Mouse (Mus musculus) embryo, embryonic 11.5 days (tissue): ENCODE measurements around the gene Spns2.
A peak's percentile ranks its signal among the peaks of the same experiment; 100 is the strongest.

Source experiments
- DNase-seq: peaks from one replicate; pipeline ENCODE4 v3.0.0-alpha.2; 2012; ENCODE audit warnings: low read depth, low spot score

Spns2 gene

DNA sequence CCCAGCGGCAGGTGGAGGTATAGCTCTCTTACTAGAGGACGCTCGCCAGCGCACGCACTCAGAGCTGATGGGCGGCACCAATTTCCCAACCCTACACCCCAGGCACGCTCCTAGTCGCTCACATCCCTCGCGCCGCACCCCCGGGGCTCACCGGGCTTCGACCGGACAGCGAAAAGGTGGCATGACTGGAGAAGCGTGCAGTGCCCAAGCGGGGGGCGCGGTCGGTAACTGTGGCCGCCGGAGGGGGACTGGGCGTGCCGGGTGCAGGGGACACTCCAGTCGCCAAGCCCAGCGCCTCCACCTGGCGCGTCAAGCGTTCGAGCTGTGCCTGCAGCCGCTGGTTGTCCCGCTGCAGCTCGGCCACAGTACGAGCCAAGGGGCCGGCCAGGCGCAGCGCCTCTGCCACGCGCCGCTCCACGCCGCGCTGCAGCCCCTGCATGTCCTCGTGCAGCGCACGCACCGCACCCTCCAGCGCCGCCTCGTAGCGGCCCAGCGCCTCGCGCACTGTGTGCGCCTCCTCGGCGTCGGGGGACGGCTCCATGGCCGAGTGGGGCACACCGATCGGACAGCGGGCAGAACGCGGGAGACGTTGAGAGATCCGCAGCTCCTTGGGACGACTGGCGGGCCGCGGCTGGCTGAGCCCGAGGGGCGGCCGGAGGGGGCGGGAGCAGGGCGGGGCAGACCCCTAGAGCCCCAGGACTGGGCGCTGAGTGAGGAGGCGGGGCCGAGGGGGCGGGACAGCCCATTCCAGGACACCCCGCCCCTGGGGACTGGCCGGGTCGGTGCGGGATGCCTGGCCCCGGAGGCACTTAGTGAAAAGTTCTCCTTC, 78.4 kb downstream of the Spns2 start, which contains the start of gene Smtnl2:
Gene Smtnl2, minus strand, starts transcription at position 621 of the 829 bp plus-strand sequence.
- DNase-seq = peak; percentile 72

DNA sequence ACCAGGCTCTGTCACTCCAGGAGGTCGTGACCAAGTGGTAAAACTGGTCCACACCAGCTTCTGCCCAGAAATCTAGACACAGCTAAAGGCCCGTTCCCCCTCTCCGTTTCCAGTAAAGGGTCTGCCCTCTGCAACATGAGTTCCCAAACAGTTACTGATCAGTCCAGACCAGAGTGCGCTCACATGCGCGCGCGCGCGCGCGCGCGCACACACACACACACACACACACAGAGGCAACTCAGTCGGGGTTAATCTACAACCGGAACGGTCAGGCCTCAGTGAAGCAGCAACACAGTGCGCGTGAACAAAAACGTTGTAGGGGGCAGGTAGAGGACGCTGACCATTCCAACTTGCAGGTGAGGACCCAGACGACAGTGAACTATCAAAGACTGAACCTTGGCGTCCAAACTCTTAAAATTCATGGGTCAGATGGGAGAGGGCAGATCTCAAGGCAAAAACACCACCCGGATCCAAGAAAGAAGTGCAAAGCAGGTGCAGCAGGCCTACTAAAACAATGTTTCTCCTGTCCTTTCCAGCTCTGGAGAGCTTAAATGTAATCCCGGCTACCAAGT, 79.1 kb downstream of the Spns2 start:
- DNase-seq = no peak

DNA sequence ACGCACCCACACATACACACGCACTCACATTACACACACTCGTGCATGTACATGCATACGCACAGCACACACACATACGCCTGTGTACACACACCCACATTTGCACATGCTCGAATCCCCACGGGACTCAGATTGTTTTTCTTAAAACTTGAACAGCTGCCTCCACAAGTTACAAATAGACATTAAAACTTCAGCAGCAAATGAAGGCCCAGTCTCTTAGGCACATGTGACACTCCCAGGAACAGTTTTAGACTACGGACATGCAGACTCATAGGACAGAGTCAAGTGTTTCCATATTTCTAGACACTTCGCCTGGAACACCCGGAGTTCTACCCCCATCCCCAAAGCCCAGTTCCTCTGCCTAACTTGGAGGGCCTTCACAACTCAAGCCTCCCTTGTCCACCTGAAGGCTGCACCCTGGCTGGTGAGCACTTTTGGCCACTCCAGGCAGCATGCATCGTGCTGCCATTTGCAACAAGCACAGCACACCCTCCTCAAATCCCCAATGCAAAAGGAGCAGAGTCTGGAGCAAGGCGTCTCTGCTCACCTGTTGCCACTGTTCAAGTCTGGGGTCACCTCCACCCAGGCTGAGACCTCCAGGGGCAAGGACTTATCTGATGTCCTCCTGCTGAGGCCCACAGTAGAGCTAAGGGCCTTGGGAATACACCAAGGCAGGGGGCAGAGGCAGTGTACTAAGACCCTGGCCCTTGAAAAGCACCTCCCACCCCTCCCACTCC, 79.9 kb downstream of the Spns2 start:
- no peak for DNase-seq

DNA sequence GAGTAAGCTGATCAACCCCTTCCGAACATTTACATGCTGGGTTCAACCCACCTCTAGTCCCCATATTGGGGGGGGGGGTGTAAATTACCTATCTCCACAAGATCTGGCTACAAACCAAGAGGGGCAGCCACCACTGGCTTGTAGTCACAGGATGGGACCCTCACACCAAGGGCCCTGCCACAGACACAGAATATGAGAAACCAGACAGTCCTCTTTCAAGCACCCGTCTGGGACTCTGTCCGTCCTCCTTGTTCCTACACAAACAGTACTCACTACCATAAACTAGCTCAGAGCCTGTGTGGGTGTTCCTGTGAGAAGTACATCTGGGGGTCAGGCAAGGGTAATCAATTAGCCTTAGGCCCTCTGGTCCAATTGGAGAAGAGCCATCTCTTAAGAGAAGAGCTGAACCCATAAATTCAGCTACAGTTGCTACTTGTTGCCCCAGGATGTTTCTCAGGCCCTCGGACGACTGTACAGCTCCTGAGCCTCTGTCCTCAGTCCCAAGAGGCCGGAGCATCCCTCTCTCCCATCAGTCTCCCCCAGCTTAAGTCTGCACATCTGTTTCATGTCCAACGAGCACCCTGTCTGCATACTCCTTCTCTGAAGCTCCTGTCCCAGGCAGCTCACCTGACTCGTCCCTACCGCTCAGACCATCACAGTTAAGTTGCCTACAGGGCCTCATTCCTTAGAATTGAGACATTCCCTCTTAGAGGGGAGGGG, 81.1 kb downstream of the Spns2 start:
- no peak for DNase-seq

DNA sequence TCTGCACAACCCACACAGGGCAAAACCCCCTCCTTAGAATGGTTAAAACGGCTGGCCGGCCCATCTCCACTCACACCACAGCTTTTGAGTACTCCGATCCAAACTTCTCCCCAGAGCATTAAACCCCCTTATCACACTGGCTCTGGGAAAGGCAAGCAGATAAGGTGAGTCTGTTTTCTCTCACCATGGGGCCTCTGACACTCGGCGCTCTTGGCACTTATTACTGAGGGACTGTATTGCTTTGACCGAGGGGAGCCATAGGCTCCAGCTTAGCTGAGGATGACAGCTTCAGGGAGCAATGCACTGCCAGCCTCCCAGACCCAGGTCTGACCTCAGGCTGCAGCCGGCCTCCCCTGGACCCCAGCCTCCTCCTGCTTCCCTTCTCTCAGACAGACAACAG, 82.1 kb downstream of the Spns2 start:
- no peak for DNase-seq

DNA sequence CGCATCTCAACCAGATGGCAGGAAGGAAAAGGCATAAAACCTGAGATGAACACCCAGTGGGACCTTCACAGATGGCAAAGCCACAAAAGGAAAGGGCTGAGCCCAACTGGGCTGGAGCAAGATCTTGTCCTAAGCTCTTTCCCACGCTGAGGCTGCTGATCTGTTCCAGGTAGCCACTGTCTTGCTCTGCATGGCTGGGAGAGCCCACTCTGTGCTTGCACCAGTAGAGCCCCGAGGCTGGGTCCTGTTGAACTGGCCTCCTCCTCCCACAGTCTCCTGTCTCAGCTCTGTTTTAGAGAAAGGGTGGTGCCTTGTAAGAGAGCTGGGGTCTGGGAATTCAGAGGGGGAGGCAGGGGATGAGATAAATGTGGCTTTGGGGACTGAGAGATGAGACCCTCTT, 82.6 kb downstream of the Spns2 start:
- no peak for DNase-seq

DNA sequence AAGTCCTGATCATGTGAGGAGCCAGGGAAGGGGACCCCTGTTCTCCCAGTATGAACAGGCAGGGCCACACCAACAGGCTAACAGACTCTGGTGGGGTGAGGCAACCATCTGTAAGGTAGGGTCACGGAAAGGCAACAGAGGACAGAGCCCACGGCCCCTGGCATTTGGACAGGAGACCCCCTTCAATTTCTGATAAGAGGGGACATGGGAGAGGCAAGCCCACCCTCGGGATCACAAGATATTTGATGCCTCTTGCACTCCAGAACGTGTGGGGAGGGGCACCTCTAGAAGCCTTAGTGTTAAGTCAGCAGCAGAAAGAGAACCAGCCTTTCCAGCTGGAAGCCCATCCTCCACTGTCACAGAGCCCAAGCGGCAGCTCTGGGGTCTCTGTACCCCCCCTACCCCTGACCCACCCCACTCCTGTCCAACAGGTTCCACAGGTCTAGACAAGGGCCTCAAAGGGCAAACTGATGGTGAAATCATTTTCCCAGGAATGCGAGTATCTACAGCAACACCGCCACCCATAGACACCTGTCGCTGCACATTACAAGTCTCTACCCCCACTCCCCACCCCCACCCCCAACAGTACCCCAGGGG, 83.5 kb downstream of the Spns2 start:
- DNase-seq = no peak

DNA sequence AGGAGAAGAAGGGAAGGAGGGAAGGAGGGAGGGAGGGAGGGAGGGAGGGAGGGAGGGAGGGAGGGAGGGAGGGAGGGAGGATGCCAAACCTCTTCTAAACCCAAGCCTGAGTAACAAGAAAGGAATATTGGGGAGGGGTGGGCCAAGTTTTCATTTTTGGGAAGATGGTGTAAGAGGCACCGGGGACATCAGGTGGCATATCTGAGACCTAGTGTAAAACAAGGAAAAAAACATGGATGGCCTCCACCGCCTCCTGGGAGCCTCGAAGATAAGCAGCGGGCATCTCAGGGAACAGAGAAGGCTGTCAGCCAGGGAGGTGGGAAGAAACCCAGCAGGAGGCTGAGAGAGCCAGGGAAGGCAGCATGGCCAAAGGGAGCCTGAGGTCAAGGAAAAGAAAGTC, 84.2 kb downstream of the Spns2 start:
- DNase-seq = no peak

DNA sequence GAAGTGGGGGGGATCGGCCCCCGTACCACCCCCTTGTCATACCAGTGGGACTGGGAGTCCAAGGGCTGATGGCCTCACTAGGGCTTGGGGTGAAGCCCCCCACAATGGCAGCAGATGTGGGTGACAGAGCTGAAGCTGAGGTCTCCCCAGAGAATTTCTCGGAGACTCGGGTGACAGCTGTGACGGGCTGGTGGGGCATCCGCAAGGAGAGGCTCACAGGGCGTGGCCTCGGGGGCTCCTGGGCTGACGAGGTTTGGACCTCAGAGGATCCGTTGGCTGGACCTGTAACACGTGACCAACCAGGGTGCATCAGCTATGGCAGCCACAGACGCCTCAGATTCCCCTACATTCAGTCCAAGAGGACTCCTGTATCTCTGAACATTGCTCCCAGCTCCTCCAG, 86.7 kb downstream of the Spns2 start:
- no peak for DNase-seq

DNA sequence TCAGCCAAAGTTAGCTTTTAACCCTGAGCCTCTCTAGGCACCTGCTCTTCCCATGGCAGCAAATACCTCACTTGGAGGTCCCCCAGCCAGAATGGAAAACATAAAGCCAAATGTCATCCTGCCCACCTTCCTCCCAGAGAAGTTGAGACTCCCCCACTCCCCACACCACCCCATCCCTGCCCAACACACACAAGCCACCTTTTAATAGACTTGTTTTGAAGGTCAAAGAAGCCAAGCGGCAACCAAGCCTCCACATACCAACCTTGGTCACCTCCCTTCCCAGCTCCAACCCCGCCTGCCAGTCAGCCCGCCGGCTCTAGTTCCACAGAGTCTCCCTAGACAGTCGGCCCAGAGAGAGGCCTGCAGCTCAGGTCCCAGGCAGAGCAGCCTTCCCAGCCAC, 87.7 kb downstream of the Spns2 start:
- DNase-seq = no peak
